7 mouse cellular contexts compared by ENCODE assay signal in the genomic region with DNA sequence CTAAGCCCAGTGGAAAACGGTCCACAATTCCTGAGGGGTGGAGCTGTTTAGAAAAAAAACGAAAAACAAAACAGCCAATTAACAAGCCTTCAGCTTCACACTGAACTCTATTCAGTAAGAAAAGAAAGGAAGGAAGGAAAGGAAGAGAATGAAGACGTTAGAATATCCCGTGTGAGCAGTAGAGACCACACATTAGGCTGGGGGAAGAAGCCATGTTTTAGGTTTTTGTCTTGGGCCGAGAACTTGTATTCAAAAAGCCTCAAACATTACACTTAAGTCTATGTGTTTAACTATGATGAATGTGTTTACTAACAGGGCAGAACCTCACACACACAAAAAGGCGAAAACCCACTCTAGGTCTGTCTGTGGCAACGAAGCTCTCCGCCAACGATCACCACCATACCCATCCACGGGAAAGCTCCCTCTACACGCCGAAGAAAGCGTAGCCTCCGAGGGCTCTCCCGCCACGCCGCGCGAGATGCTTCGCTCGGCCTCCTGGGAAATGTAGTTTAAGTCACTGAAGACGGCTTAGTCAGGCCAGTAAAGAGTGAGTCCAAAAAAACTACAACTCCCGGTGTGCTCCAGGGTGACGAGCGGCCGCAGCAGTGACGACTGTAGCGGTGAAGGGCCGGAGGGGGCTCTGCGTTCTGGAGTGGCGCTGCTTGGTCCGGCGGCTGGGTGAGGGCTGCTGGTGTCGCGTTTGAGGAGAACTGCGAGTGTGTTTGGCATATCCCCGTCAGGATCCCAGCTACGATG. TPM values are rescaled to one million over a fixed set of nuclear protein-coding genes. Genes with fewer than 3 reads are reported as not detected.
DNase-seq lines count a peak whose midpoint lies in the region; ATAC-seq lines count a peak whose summit lies in the region.

No protein-coding gene starts in this region.

- peaks cover 10% of the 10 kb centered on the region for H3K4me1 ChIP-seq in intestine, embryonic 16.5 days (ENCODE audit: control insufficient read depth, insufficient read depth, low read length)
- H3K4me1 ChIP-seq in midbrain, embryonic 11.5 days (ENCODE audit: control insufficient read depth, insufficient read depth, low read length) = peaks cover 15% of the 10 kb centered on the region

- intact Hi-C loops in left cerebral cortex, postnatal 36 days (cut with DNase I) = no loop called here

- under 1% methylated on average over 38 of the region's 38 CpGs for WGBS in intestine, embryonic 16.5 days
- under 1% methylated on average over 38 of the region's 38 CpGs for WGBS in midbrain, embryonic 11.5 days

- H3K4me3 ChIP-seq in intestine, embryonic 16.5 days (ENCODE audit: low read length) = peak overlapping the region; percentile 65
- peak overlapping the region; percentile 67 for H3K4me3 ChIP-seq in midbrain, embryonic 11.5 days (ENCODE audit: low read depth, low read length)

- no peaks in the 10 kb centered on the region for H3K9me3 ChIP-seq in intestine, embryonic 16.5 days (ENCODE audit: control insufficient read depth, low read length)
- no peaks in the 10 kb centered on the region for H3K9me3 ChIP-seq in midbrain, embryonic 11.5 days (ENCODE audit: control insufficient read depth, low read length)

- ATAC-seq in intestine, embryonic 16.5 days = peak; percentile 100
- peak; percentile 100 for ATAC-seq in midbrain, embryonic 11.5 days (ENCODE audit: low FRiP score)

- H3K9ac ChIP-seq in intestine, embryonic 16.5 days (ENCODE audit: low read depth, low read length) = peak overlapping the region; percentile 80
- peak overlapping the region; percentile 95 for H3K9ac ChIP-seq in midbrain, embryonic 11.5 days (ENCODE audit: low read length)

- peak; percentile 94 for DNase-seq in adrenal gland, adult 8-10 months
- peak; percentile 97 for DNase-seq in embryo, embryonic 9.5 days (ENCODE audit: extremely low spot score)
- peak; percentile 83 to 93 for DNase-seq in gastrocnemius, postnatal 4 days (ENCODE audit: low spot score in 2 of 2)
- peak; percentile 95 to 96 for DNase-seq in left cerebral cortex, postnatal 36 days (ENCODE audit: low spot score in 2 of 2)
- DNase-seq in midbrain, embryonic 11.5 days (ENCODE audit: low spot score, missing footprints) = peak; percentile 99
- peak; percentile 93 for DNase-seq in skeletal muscle tissue, adult 2 months (ENCODE audit: low read depth, low spot score)

- H3K36me3 ChIP-seq in intestine, embryonic 16.5 days (ENCODE audit: control insufficient read depth, insufficient read depth, low read length) = no peaks in the 10 kb centered on the region
- H3K36me3 ChIP-seq in midbrain, embryonic 11.5 days (ENCODE audit: control insufficient read depth, insufficient read depth, low read length) = no peaks in the 10 kb centered on the region

- no peaks in the 10 kb centered on the region for H3K27me3 ChIP-seq in intestine, embryonic 16.5 days (replicated peaks; ENCODE audit: control insufficient read depth, insufficient read depth, low read length)
- no peaks in the 10 kb centered on the region for H3K27me3 ChIP-seq in midbrain, embryonic 11.5 days (ENCODE audit: control insufficient read depth, insufficient read depth, low read length)

- peak overlapping the region; percentile 85 for H3K27ac ChIP-seq in intestine, embryonic 16.5 days (ENCODE audit: low read length)
- peak overlapping the region; percentile 94 for H3K27ac ChIP-seq in midbrain, embryonic 11.5 days (ENCODE audit: low read depth, low read length)

- peak overlapping the region; percentile 84 for H3K4me2 ChIP-seq in intestine, embryonic 16.5 days (ENCODE audit: low read depth, low read length)
- H3K4me2 ChIP-seq in midbrain, embryonic 11.5 days = peak overlapping the region; percentile 79

RNA-seq across cellular contexts. Expression of gene Gm4353, which starts 8.5 kb away (rescaled TPM):
- total RNA-seq in adrenal gland, adult 8-10 months (2022) = 1 to 10 TPM; 3.4 to 7.7 (median 5.0) TPM
- 1 to 10 TPM; 2.0 to 2.7 TPM for total RNA-seq in gastrocnemius, postnatal 4 days (2021)
- polyA plus RNA-seq in intestine, embryonic 16.5 days (2015; fragmentation: Nextera tagmentation; extraction: Ambion mirVana) = 0.42 and 0.65 TPM in 2 replicates
- 1 to 10 TPM; 2.6 to 4.7 TPM for total RNA-seq in left cerebral cortex, postnatal 36 days (2021)
- 0.36 and 0.66 TPM in 2 replicates for polyA plus RNA-seq in midbrain, embryonic 11.5 days (2014; fragmentation: Nextera tagmentation; extraction: Ambion mirVana)

RNA-seq across cellular contexts. Expression of gene 1110004F10Rik, which starts 53.7 kb away (rescaled TPM):
- total RNA-seq in adrenal gland, adult 8-10 months (2022) = 100 to 1,000 TPM; 101 to 138 (median 123) TPM
- 10 to 100 TPM; 78.9 to 83.6 TPM for total RNA-seq in gastrocnemius, postnatal 4 days (2021)
- 180 and 206 TPM in 2 replicates for polyA plus RNA-seq in intestine, embryonic 16.5 days (2015; fragmentation: Nextera tagmentation; extraction: Ambion mirVana)
- 100 to 1,000 TPM in 1 of 2 experiments, 10 to 100 TPM in 1; 94.8 to 103 TPM for total RNA-seq in left cerebral cortex, postnatal 36 days (2021)
- 395 and 418 TPM in 2 replicates for polyA plus RNA-seq in midbrain, embryonic 11.5 days (2014; fragmentation: Nextera tagmentation; extraction: Ambion mirVana)

RNA-seq across cellular contexts. Expression of gene Sox6, which starts 54.3 kb away (rescaled TPM):
- 10 to 100 TPM; 10.8 to 17.3 (median 12.6) TPM for total RNA-seq in adrenal gland, adult 8-10 months (2022)
- 10 to 100 TPM; 87.0 to 92.4 TPM for total RNA-seq in gastrocnemius, postnatal 4 days (2021)
- polyA plus RNA-seq in intestine, embryonic 16.5 days (2015; fragmentation: Nextera tagmentation; extraction: Ambion mirVana) = 25.3 and 26.2 TPM in 2 replicates
- 10 to 100 TPM; 25.8 to 32.7 TPM for total RNA-seq in left cerebral cortex, postnatal 36 days (2021)
- 40.1 and 42.7 TPM in 2 replicates for polyA plus RNA-seq in midbrain, embryonic 11.5 days (2014; fragmentation: Nextera tagmentation; extraction: Ambion mirVana)

Comparison
In these comparisons a context has a peak if more than half of its experiments do, and no peak if none do; other contexts are left out.
1. Peak in every context shown above with its lines: DNase-seq, ATAC-seq, H3K4me3 ChIP-seq and H3K27ac ChIP-seq.